Mouse (Mus musculus): ENCODE results near the gene Ergic1. TPM values are rescaled to one million over a fixed set of nuclear protein-coding genes. Genes with fewer than 3 reads are reported as not detected.

The Ergic1 gene
- polyA plus RNA-seq, 1 experiment, result 26.5 TPM

DNA sequence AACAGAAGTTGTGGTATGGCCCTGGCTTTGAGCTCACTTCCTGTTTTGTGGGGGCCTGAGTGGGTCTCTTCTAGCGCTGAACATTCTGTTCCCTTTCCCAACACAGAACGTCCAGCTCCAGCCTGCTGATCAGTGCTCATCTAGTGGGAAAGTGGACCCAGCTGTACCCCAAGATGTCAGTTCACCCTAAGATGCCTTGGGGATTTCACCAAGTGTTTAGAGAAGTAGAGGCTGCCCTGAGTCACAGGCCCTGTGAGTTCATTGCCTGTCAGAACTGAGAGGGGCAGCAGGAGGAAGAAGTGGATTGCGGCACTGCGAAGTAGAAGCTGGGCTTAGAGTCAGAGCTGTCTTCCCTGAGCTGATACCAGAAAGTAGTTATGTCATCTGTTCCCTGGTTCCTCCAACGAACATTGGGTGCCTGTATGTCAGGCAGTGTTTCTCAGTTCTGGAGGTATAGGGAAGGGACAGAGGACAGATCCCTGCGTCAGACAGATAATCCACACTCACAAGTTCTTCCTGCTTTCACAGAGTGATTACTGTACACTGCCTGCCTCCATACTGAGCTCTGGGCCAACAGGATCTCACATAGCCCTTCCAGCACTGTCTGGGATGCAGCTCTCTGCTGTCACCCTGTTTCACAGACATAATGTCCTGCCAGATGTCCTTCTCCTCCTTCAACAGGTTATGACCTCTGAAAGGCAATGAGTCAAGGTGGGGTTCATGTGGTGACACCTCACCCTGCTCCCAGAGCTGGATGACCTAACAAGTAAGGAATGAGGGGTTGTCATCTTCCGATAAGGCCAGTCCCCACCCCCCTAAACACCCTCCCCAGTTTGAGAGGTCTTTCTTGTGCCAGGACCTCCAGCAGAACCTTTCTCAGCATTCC is 25.8 kb upstream of the Ergic1 start:
- H3K36me3 ChIP-seq (replicated peaks; ENCODE audit: low read length), result no peaks in the 10 kb centered on the region
- no peak for TF ChIP-seq GATA1 (IDR thresholded peaks at IDR 0.05; ENCODE audit: borderline replicate concordance, low read length)
- H3K27me3 ChIP-seq (replicated peaks), result peaks cover 4% of the 10 kb centered on the region
- H3K9me3 ChIP-seq, result no peaks in the 10 kb centered on the region
- peaks cover 76% of the 10 kb centered on the region for H3K4me1 ChIP-seq
- peak overlapping the region; percentile 48 for H3K4me3 ChIP-seq (replicated peaks)

- H3K9me3 ChIP-seq, result no peaks in the 10 kb centered on the region
- peaks cover under 1% of the 10 kb centered on the region for H3K27me3 ChIP-seq (replicated peaks)
- peaks cover 58% of the 10 kb centered on the region for H3K4me1 ChIP-seq
- H3K36me3 ChIP-seq (replicated peaks; ENCODE audit: low read length), result no peaks in the 10 kb centered on the region
- peak overlapping the region; percentile 81 for H3K4me3 ChIP-seq (replicated peaks)
- TF ChIP-seq FLI1 (IDR thresholded peaks at IDR 0.05; ENCODE audit: low read length), result no peak
- no peak for TF ChIP-seq GATA1 (IDR thresholded peaks at IDR 0.05; ENCODE audit: borderline replicate concordance, low read length)
Measured at GRCm38 (mm10) chr17:26537722-26538471, 23.4 kb upstream of the Ergic1 start.

GRCm38 (mm10) chr17:26540083-26540482 is 21.2 kb upstream of the Ergic1 start:
- TF ChIP-seq GATA1 (IDR thresholded peaks at IDR 0.05; ENCODE audit: borderline replicate concordance, low read length) (no peak), FLI1 (IDR thresholded peaks at IDR 0.05; ENCODE audit: low read length) (no peak)
- no peaks in the 10 kb centered on the region for H3K36me3 ChIP-seq (replicated peaks; ENCODE audit: low read length)
- peaks cover 7% of the 10 kb centered on the region for H3K27me3 ChIP-seq (replicated peaks)
- H3K4me3 ChIP-seq (replicated peaks), result no peak overlapping the region
- no peaks in the 10 kb centered on the region for H3K9me3 ChIP-seq
- peaks cover 42% of the 10 kb centered on the region for H3K4me1 ChIP-seq

DNA sequence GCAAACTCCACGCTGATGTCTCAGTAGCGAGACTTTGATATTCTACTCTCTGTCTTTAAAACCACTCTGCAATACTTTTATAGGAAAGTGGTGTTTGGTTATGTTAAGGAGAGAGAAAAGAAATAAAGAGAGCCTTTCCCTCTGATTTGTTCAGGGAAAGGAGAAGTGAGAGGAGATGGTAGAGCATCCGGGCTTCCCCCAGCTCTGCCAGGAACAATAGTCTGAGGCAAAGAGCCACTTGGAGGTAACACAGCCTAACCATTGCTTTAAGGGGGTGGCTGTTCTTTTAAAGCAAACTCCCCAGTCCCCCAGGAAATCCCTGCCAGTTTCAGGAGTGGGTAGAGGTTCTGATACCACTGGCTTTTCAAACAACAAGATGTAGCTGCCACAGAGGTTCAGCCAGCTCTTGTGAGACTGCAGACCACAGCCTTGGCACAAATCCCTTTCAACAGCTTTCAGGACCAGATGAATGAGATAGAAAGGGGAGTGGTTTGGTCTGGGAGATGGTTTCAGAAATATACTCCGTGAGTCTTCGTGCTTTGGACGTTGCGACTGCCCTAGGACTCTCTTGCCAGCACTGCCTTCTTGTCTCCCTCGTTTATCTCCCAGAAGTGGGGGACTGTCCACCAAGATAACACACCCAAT is 16.8 kb upstream of the Ergic1 start:
- TF ChIP-seq GATA1 (IDR thresholded peaks at IDR 0.05; ENCODE audit: borderline replicate concordance, low read length) (no peak), FLI1 (IDR thresholded peaks at IDR 0.05; ENCODE audit: low read length) (no peak)
- Histone ChIP-seq H3K36me3 (replicated peaks; ENCODE audit: low read length) (no peaks in the 10 kb centered on the region), H3K27me3 (replicated peaks) (peaks cover 20% of the 10 kb centered on the region), H3K4me1 (peaks cover 34% of the 10 kb centered on the region), H3K4me3 (replicated peaks) (no peak overlapping the region), H3K9me3 (no peaks in the 10 kb centered on the region)

GRCm38 (mm10) chr17:26547771-26548170 is 13.5 kb upstream of the Ergic1 start:
- peaks cover 23% of the 10 kb centered on the region for H3K4me1 ChIP-seq
- peaks cover 6% of the 10 kb centered on the region; the same call in 1 of the 2 replicates for H3K9me3 ChIP-seq
- no peak for TF ChIP-seq GATA1 (IDR thresholded peaks at IDR 0.05; ENCODE audit: borderline replicate concordance, low read length)
- TF ChIP-seq FLI1 (IDR thresholded peaks at IDR 0.05; ENCODE audit: low read length), result no peak
- H3K27me3 ChIP-seq (replicated peaks), result peaks cover 50% of the 10 kb centered on the region
- no peaks in the 10 kb centered on the region for H3K36me3 ChIP-seq (replicated peaks; ENCODE audit: low read length)
- no peak overlapping the region for H3K4me3 ChIP-seq (replicated peaks)

DNA sequence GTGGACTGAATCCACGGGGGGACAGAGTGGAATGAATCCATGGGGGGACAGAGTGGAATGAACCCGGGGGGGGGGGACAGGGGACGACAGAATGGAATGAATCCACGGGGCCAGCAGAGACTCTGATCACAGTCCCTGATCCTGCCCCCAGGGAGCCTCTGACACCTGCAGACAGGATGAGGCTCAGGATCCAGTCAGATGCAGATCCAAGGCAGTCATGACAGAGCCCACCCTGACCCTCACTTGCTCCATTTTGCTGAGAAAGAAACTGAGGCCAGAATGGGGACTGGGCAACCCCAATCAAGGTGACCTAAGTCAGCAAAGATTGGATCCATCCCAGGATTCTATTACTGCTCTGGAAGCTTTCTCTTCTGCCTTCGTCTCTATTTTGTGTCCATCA is 12.7 kb upstream of the Ergic1 start:
- Histone ChIP-seq H3K36me3 (replicated peaks; ENCODE audit: low read length) (no peaks in the 10 kb centered on the region), H3K4me1 (peaks cover 23% of the 10 kb centered on the region), H3K9me3 (peaks cover 11% of the 10 kb centered on the region), H3K27me3 (replicated peaks) (peaks cover 53% of the 10 kb centered on the region), H3K4me3 (replicated peaks) (no peak overlapping the region)
- no peak for TF ChIP-seq FLI1 (IDR thresholded peaks at IDR 0.05; ENCODE audit: low read length)
- TF ChIP-seq GATA1 (IDR thresholded peaks at IDR 0.05; ENCODE audit: borderline replicate concordance, low read length), result no peak

DNA sequence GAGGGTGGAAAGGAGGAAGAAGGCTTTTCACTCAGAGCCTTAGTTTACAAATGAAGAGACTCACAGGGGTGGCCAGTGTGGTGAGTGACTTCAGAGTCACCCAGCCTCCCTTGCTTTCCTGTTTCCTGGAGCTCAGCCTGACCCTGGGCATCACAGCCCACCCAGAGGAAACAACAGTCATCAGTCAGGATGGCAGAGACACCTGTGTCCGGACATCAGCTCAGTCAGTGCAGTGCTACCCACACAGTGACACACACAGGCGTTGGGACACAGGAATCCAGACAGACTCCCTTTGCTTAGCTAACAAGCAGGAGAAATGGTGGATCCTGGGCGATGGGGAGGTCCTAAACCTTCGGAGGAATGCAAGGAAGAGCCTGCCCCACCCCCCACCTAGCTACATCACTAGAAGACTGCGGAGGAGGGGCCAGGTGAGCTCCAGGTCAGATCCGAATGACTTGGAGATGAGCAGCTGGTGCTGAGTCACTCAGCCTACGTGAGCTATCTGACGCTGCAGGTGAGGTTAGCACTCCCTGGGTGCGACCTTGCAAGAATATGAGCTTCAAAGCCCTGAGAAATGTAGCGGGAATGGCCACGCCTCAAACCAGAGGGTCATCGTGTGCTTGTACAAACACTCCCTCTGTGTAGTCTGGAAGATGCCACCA is 12.0 kb upstream of the Ergic1 start:
- Histone ChIP-seq H3K4me1 (peaks cover 23% of the 10 kb centered on the region), H3K27me3 (replicated peaks) (peaks cover 51% of the 10 kb centered on the region), H3K9me3 (peaks cover 15% of the 10 kb centered on the region), H3K36me3 (replicated peaks; ENCODE audit: low read length) (no peaks in the 10 kb centered on the region), H3K4me3 (replicated peaks) (no peak overlapping the region)
- TF ChIP-seq GATA1 (IDR thresholded peaks at IDR 0.05; ENCODE audit: borderline replicate concordance, low read length) (no peak), FLI1 (IDR thresholded peaks at IDR 0.05; ENCODE audit: low read length) (no peak)

DNA sequence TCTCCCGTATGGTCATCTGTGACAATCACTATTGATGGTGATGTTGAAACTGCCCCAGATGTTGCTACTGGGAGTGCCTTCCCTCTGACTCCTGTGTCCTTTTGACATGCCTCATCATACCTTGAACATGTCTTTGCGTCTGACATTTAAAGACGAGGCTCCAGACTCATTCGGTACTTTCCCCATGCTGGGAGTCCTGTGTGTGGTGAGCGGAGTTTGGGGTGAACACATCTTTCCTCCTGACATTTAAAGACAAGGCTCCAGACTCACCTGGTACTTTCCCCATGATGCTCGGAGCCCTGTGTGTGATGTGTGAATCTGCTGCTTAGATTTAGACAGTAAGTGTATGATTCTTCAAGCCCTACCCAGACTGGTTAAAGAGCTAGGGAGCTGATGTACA is 10.2 kb upstream of the Ergic1 start:
- H3K36me3 ChIP-seq (replicated peaks; ENCODE audit: low read length), result no peaks in the 10 kb centered on the region
- H3K4me1 ChIP-seq, result peaks cover 24% of the 10 kb centered on the region
- H3K4me3 ChIP-seq (replicated peaks), result no peak overlapping the region
- H3K9me3 ChIP-seq, result peaks cover 15% of the 10 kb centered on the region
- TF ChIP-seq FLI1 (IDR thresholded peaks at IDR 0.05; ENCODE audit: low read length) (no peak), GATA1 (IDR thresholded peaks at IDR 0.05; ENCODE audit: borderline replicate concordance, low read length) (no peak)
- H3K27me3 ChIP-seq (replicated peaks), result peaks cover 53% of the 10 kb centered on the region

DNA sequence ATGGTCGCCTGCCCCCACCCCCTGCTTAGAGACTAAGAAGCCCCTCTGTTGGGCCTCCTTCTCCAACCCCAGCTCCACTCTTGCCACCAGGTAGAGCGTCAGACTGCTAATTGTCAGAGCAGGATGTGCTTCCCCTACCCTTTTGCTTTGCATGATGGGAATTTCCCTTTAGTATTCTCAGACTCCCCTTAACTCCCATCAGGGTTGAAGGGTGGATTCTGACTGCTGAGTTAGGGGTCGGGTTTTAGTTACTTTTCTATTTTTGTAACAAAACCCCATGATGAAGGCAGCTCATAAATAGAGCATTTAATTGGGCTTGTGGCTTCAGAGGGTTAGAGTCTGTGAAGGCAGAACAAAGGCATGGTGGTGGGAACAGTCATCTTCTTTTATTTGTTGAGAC is 8.3 kb upstream of the Ergic1 start:
- Histone ChIP-seq H3K4me1 (peaks cover 22% of the 10 kb centered on the region), H3K9me3 (peaks cover 15% of the 10 kb centered on the region), H3K4me3 (replicated peaks) (no peak overlapping the region), H3K27me3 (replicated peaks) (peaks cover 54% of the 10 kb centered on the region), H3K36me3 (replicated peaks; ENCODE audit: low read length) (no peaks in the 10 kb centered on the region)
- TF ChIP-seq FLI1 (IDR thresholded peaks at IDR 0.05; ENCODE audit: low read length) (no peak), GATA1 (IDR thresholded peaks at IDR 0.05; ENCODE audit: borderline replicate concordance, low read length) (no peak)
